Mouse (Mus musculus) heart, embryonic 12.5 days (tissue): Measurements from ENCODE around the gene Casq1. TPM values are rescaled to one million over a fixed set of nuclear protein-coding genes. Genes with fewer than 3 reads are reported as not detected.
"Not testable (repeated sequence)": the region's sequence is repeated elsewhere in the genome, so short reads cannot be mapped to it uniquely, and the experiment has no call there.

Source experiments
- ATAC-seq: fragments of 200-750 bp; cut with Nextera tagmentation; 2 replicates; pipeline ENCODE4 v1.8.0; 2017; ENCODE audit warnings: moderate TSS enrichment, moderate library complexity; ENCODE audit not compliant: insufficient number of reproducible peaks, low FRiP score
- H3K27ac ChIP-seq: fragments of 300-500 bp; sonication (generic); 2 replicates; pipeline ENCODE4 v1.5.1; 2016; ENCODE audit warnings: mild to moderate bottlenecking, moderate library complexity; ENCODE audit not compliant: poor library complexity, severe bottlenecking
- H3K27me3 ChIP-seq: fragments of 300-500 bp; sonication (generic); replicated peaks from 2 replicates; pipeline ENCODE4 v1.6.1; 2016; ENCODE audit warnings: mild to moderate bottlenecking, moderate library complexity
- H3K36me3 ChIP-seq: fragments of 300-500 bp; sonication (generic); 2 replicates; pipeline ENCODE4 v1.6.1; 2016; ENCODE audit warnings: mild to moderate bottlenecking, moderate library complexity
- H3K4me1 ChIP-seq: fragments of 300-500 bp; sonication (generic); replicated peaks from 2 replicates; pipeline ENCODE4 v1.6.1; 2016; ENCODE audit warnings: mild to moderate bottlenecking
- H3K4me2 ChIP-seq: fragments of 300-500 bp; sonication (generic); 2 replicates; pipeline ENCODE4 v1.6.1; 2016; ENCODE audit warnings: mild to moderate bottlenecking, moderate library complexity
- H3K4me3 ChIP-seq: fragments of 300-500 bp; sonication (generic); 2 replicates; pipeline ENCODE4 v1.5.1; 2016; ENCODE audit warnings: mild to moderate bottlenecking
- H3K9ac ChIP-seq: fragments of 300-500 bp; sonication (generic); 2 replicates; pipeline ENCODE4 v1.6.1; 2016; ENCODE audit warnings: mild to moderate bottlenecking, moderate library complexity
- H3K9me3 ChIP-seq: fragments of 300-500 bp; sonication (generic); replicated peaks from 2 replicates; pipeline ENCODE4 v1.6.1; 2016; ENCODE audit warnings: mild to moderate bottlenecking, moderate library complexity
- WGBS: fragments of 180-500 bp; shearing (Covaris S2); methylation state at CpG from one replicate; pipeline ENCODE4 v1.1.7; 2016; 5-methylcytosine and 5-hydroxymethylcytosine counted together
- polyA plus RNA-seq: library from polyadenylated mRNA; unstranded; fragments of >200 nt; fragmentation: Nextera tagmentation; extraction: Ambion mirVana; gene quantifications from 2 replicates; pipeline ENCODE4 v1.2.1, GENCODE M21; 2016

The Casq1 gene
- 182 and 185 TPM in 2 replicates for polyA plus RNA-seq

DNA sequence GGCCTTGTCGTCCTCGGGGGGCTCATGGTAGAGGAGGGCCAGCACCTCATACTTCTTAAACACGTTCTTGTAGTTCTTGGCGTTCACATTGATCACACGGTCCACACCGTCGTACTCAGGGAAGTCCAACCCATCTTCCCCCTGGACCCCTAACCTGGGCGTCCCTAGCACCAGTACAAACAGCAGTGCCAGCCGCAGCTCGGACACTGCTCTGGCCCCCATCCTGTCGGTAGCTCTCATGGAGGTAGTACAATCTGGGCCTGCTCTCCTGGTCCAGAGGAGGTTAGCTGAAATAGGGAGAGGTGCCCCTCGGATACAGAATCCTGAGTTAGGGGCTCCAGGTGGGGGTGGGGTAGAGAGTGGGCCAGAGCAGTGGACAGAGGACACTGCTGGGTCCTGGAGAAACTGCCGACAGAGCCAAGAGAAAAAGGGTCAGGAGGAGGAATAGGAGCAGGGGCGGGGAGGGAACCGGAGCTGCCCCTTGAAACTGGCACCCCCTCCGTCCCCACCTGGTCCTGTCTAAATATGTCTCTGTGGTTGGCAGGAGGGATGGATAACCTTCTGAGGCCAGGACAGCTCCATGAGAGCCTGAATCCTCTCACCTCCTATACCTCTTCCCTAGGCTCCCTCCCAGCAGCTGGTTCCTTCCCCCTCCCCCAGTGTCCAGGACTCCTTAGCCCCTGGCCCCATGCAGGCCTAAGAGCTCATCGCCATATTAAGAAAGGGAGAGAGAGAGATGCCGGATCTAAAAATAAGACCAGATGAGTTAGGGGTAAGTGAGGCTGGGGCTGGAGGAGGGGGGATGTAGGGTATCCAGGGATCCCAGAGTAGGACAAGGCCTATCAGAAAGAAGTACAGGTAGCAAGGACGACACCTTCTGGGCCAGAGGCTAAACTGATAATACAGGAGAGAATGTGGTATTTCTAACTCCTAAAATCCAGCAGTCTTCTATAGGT is at the start of gene Casq1:
Gene Casq1 (minus strand): TSS at position 418 of the 956 bp plus-strand sequence.
- Histone ChIP-seq H3K27me3 (no peaks in the 10 kb centered on the region), H3K4me2 (peak within 1 kb of the TSS; percentile 43), H3K9me3 (no peaks in the 10 kb centered on the region), H3K9ac (peak within 1 kb of the TSS; percentile 58), H3K27ac (peak within 1 kb of the TSS; percentile 91), H3K4me1 (peaks cover 72% of the 10 kb centered on the region), H3K4me3 (peak within 1 kb of the TSS; percentile 12), H3K36me3 (peaks cover 4% of the 10 kb centered on the region; the same call in 1 of the 2 replicates)
- ATAC-seq = peak; percentile 3; the same call in 1 of the 2 replicates
- 64% methylated on average over 19 of the region's 19 CpGs for WGBS

DNA sequence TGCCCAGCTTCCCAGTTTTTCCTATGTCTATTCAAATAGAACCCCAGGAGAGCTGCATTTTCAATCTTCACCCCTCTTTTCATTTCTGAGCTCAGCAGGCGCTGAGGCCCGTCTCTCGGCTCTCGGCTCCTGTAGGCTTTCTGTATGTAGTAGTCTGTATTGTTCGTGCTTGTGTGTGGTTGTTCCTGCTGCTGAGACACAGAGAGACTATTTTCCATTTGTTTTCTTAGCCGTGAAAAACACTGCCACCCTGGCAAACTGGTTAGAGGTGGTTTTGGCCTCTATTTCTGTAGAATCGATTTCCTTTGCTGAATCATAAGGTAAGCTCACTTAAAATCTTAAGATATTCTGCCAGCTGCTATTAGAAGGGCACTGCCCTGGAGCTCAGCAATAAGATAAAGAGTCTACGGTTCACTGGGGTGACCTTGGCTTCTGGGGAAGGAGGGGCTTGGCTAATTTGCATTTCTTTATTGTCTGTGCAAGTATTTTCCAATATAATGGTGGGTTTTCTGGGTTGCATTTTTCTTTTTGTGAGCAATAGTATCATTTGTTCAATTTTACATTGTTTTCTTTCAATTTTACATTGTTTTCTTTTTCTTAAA is 41.9 kb upstream of the Casq1 start, which contains the start of gene Igsf8:
Gene Igsf8 (plus strand): TSS at position 165 of the 602 bp plus-strand sequence.
- no peak for ATAC-seq
- no peak within 1 kb of the TSS for H3K9ac ChIP-seq
- WGBS = 61% methylated on average over 8 of the region's 8 CpGs
- H3K9me3 ChIP-seq = peaks cover 9% of the 10 kb centered on the region; the same call in 1 of the 2 replicates
- no peaks in the 10 kb centered on the region for H3K27me3 ChIP-seq
- H3K4me2 ChIP-seq = no peak within 1 kb of the TSS
- H3K36me3 ChIP-seq = 0 out of 2 replicates have a peak, but pooled peaks cover 3% of the 10 kb centered on the region
- no peak within 1 kb of the TSS for H3K4me3 ChIP-seq
- H3K27ac ChIP-seq = peak within 1 kb of the TSS; percentile 53; the same call in 1 of the 2 replicates
- H3K4me1 ChIP-seq = peaks cover 5% of the 10 kb centered on the region; the same call in 1 of the 2 replicates

DNA sequence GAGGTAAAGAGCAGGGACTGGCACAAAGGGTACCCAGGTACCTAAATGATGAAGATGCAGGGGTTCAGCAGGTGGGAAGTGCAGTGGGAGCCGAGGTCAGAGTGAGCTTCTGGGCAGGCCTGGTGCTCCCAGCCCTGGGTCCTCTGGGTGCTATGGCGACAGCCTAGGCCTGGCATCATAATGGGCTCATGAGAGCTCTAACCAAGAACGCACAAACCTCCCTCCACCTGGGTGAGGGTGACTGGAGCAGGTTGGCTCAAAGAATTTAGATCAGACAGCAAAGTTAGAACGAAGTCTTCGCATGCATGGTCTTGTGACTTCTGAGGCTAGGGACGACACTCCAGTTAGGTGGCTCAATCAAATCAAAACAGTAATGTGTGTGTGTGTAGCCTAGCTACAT is 38.6 kb upstream of the Casq1 start, which contains the start of gene Atp1a4:
Gene Atp1a4 (minus strand): TSS at position 101 of the 400 bp plus-strand sequence.
- H3K4me3 ChIP-seq = no peak within 1 kb of the TSS
- H3K27me3 ChIP-seq = no peaks in the 10 kb centered on the region
- no peak within 1 kb of the TSS for H3K4me2 ChIP-seq
- no peak within 1 kb of the TSS for H3K27ac ChIP-seq
- no peak within 1 kb of the TSS for H3K9ac ChIP-seq
- peaks cover 5% of the 10 kb centered on the region; the same call in 1 of the 2 replicates for H3K4me1 ChIP-seq
- 82% methylated on average over 6 of the region's 6 CpGs for WGBS
- ATAC-seq = no peak
- H3K36me3 ChIP-seq = no peaks in the 10 kb centered on the region
- H3K9me3 ChIP-seq = no peaks in the 10 kb centered on the region; the same call in 1 of the 2 replicates

DNA sequence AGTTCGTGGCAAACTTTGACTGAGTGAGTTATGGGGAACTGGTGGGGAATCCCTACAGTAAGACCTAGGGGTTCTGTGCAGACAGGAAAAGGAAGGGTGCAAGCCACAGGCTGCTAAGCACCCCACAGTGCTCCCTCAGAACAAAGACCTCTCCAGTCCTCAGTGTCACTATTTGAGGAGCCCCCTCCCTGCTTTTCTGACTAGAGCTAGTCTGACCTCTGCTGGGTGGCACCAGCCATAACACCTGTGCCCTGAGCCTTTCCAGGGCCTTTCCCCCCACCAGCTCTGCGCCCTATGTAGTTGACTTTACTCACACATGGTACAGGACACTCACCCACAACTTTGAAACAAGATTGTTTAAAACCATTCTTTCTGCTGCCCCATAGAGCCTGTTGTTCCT is 28.0 kb upstream of the Casq1 start:
- H3K9ac ChIP-seq = peak overlapping the region; percentile 5; the same call in 1 of the 2 replicates
- no peak overlapping the region for H3K4me2 ChIP-seq
- 32% methylated on average over 2 of the region's 2 CpGs for WGBS
- ATAC-seq = no peak
- no peak overlapping the region for H3K4me3 ChIP-seq
- peaks cover 15% of the 10 kb centered on the region for H3K4me1 ChIP-seq
- no peaks in the 10 kb centered on the region for H3K36me3 ChIP-seq
- H3K27ac ChIP-seq = no peak overlapping the region
- H3K27me3 ChIP-seq = peaks cover 8% of the 10 kb centered on the region; the same call in 1 of the 2 replicates
- no peaks in the 10 kb centered on the region for H3K9me3 ChIP-seq

DNA sequence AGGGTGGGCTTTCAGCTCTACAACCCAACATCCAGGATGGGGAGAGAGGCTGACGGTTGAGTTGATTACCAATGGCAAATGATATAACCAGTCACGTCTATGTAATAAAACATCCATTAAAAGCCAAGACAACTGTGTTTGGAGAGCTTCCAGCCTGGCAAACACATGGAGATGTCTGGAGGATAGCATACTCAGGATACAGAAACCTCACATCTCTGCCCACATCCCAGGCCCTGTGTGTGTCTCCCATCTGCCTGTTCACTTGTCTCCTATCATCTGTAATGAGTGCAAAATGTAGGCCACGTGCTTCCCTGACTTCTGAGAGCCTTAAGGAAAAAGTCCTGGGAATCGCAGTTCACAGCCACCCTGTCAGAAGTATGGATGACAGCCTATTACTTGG is 27.5 kb upstream of the Casq1 start:
- Histone ChIP-seq H3K36me3 (no peaks in the 10 kb centered on the region), H3K9me3 (no peaks in the 10 kb centered on the region), H3K9ac (peak overlapping the region; percentile 5; the same call in 1 of the 2 replicates), H3K27ac (no peak overlapping the region), H3K27me3 (peaks cover 8% of the 10 kb centered on the region; the same call in 1 of the 2 replicates), H3K4me1 (peaks cover 16% of the 10 kb centered on the region), H3K4me3 (no peak overlapping the region), H3K4me2 (no peak overlapping the region)
- ATAC-seq = no peak
- WGBS = 63% methylated on average over 4 of the region's 4 CpGs

DNA sequence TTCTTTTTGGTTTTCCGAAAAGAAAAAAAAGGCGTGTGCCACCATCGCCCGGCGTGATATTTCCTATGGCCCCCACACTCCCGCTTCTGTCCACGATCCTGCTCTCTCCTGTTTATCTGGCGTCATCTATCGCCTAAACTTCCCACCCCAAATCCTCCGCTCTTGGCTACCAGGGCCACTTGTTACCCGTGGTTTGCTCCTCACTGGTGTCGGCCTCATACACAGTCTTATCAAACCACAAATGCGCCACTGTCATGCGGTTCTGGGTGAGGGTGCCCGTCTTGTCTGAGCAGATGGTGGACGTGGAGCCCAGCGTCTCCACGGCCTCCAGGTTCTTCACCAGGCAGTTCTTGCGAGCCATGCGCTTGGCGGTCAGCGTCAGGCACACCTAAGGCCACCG is 25.0 kb upstream of the Casq1 start:
- Histone ChIP-seq H3K4me3 (peak overlapping the region; percentile 18), H3K9ac (peak overlapping the region; percentile 3; the same call in 1 of the 2 replicates), H3K4me1 (peaks cover 28% of the 10 kb centered on the region), H3K4me2 (peak overlapping the region; percentile 56)
- not testable (repeated sequence) for ATAC-seq, H3K9me3 ChIP-seq, H3K36me3 ChIP-seq, H3K27ac ChIP-seq, H3K27me3 ChIP-seq
- WGBS = 23% methylated on average over 23 of the region's 23 CpGs

DNA sequence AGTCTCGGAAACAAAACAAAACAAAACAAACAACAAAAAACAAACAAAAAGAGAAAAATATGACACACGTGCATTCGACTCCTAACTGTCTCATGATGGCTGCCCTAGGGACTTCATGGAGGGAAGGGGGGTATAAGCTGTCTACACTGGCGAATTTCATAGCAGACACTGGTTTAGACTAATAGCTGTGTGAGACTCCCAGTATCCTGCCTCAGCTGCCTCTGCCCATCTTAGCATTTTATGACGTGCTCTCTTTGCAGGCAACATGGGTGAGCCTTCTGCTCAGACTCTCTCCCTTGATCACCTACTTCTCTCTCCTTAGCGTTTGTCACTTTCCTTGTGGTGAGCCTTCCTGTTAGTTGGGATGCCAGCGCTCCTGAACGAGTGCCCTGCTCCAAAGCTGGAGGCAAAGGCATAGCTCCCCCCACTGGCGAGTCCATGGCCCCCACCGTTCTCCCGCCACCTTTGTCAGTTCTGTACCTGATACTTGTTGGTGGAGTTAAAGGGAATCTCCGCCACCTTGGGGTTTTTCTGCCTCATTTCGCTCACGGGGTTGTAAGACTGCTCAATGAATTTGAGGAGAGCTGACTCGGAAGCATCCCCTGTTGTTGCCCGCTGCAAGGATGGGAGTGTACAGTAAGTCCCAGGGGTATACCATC is 24.0 kb upstream of the Casq1 start:
- Histone ChIP-seq H3K4me1 (peaks cover 28% of the 10 kb centered on the region), H3K27ac (peak overlapping the region; percentile 87), H3K9me3 (no peaks in the 10 kb centered on the region), H3K4me2 (peak overlapping the region; percentile 56), H3K27me3 (peaks cover 8% of the 10 kb centered on the region; the same call in 1 of the 2 replicates), H3K36me3 (no peaks in the 10 kb centered on the region), H3K9ac (0 out of 2 replicates have a peak overlapping the region, but pooled peaks have one; percentile 3), H3K4me3 (peak overlapping the region; percentile 22)
- no peak for ATAC-seq
- 22% methylated on average over 16 of the region's 16 CpGs for WGBS

DNA sequence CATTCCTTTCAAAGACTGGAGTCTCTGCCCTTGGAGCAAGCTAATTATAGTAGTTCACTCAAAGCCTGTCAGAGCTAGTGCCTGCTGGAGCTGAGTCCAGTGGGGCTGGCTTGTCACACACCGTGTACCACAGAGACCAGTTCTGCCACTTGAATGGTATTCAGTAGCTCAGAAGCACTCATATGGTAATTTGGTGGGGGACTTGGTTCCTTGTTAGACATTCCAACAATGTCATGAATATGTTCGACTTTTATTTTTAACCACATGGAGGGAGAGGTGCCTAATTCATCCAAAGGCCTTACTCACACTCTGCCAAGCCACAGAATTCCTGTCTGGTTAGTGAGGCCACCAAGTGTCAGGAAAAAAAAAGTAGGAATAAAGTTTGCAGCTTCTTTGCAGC is 22.7 kb upstream of the Casq1 start:
- Histone ChIP-seq H3K36me3 (no peaks in the 10 kb centered on the region), H3K4me1 (peaks cover 26% of the 10 kb centered on the region), H3K9me3 (no peaks in the 10 kb centered on the region), H3K9ac (no peak overlapping the region), H3K4me2 (no peak overlapping the region), H3K27me3 (peaks cover 8% of the 10 kb centered on the region; the same call in 1 of the 2 replicates), H3K4me3 (no peak overlapping the region), H3K27ac (peak overlapping the region; percentile 87)
- WGBS = 27% methylated on average over 2 of the region's 2 CpGs
- peak; percentile 78 for ATAC-seq

DNA sequence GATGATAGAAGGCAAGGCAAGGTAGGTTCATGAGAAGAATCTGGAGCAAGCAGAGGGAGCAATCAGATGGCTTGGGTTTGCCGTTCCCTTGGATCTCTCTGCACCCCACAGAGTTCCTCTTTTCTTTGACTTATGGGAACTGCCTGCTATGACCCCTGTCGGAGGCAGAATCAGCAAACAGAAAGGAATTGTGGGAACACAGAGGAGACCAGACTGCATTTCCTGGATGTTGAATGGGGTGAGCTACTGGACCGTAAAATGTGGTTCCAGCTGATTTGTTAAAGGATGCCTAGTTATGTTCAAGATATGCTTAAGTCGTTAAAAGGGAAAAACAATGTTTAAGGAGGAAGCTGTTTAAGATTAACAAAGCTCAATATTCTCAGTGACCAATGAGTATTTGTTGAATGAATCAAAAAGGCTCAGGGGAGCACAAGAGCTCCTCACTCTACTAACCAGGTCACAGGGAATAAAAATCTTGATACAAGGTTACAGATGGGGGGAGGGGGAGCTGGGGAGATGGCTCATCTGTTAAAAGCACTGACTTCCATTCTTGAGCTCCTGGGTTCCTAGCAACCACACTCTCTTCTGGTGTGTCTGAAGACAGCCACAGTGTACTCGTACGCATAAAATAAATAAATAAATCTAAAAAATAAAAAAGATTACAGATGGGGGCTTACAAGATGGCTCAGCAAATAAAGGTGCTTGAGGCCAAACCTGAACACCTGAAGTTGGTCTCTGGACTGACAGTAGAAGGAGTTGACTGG is 21.5 kb upstream of the Casq1 start:
- Histone ChIP-seq H3K9ac (no peak overlapping the region), H3K4me1 (peaks cover 25% of the 10 kb centered on the region), H3K4me2 (no peak overlapping the region), H3K36me3 (no peaks in the 10 kb centered on the region), H3K27ac (peak overlapping the region; percentile 87), H3K27me3 (peaks cover 8% of the 10 kb centered on the region; the same call in 1 of the 2 replicates), H3K4me3 (no peak overlapping the region), H3K9me3 (no peaks in the 10 kb centered on the region)
- ATAC-seq = no peak
- WGBS = 64% methylated on average over 6 of the region's 6 CpGs

DNA sequence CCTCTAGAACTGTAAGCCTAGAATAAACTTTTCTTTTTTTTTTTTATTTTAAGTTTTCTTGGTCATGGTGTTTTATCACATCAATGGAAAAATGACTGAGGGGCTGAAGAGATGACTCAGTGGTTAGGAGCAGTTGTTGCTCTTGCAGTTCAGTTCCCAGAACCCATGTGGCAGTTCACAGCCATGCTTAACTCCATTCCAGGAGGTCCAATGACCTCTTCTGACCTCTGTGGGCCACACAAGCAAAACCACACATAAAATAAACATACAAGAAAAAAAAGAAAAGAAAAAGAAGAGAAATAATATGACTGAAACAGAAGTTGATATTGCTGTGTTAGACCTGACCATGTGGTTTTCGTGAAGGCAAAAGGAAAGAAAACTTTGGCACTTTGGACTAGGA is 9.5 kb upstream of the Casq1 start:
- Histone ChIP-seq H3K27ac (no peak overlapping the region), H3K4me1 (peaks cover 12% of the 10 kb centered on the region), H3K27me3 (no peaks in the 10 kb centered on the region), H3K9ac (no peak overlapping the region), H3K36me3 (no peaks in the 10 kb centered on the region), H3K4me3 (no peak overlapping the region), H3K9me3 (no peaks in the 10 kb centered on the region), H3K4me2 (no peak overlapping the region)
- no peak for ATAC-seq
- WGBS = 86% methylated on average over 1 of the region's 1 CpGs
